Mouse (Mus musculus) erythroblast, adult 5-6 weeks (primary cell): ENCODE data around the gene Shld2. TPM values are rescaled to one million over a fixed set of nuclear protein-coding genes. Genes with fewer than 3 reads are reported as not detected.
"Not testable (repeated sequence)": the region's sequence is repeated elsewhere in the genome, so short reads cannot be mapped to it uniquely, and the experiment has no call there.

Source experiments
- ATAC-seq: replicated peaks from 2 replicates; pipeline ENCODE4 v1.8.0; 2016; ENCODE audit warnings: moderate number of reproducible peaks, mild to moderate bottlenecking, moderate TSS enrichment, inconsistent platforms; ENCODE audit not compliant: poor library complexity, low FRiP score, severe bottlenecking
- total RNA-seq, 2 experiments: library from RNA; stranded (forward) in 1 of 2; stranded (reverse) in 1 of 2; fragments of 150-400 nt in 1 of 2; fragments of 200-764, 138-1000 nt in 1 of 2; gene quantifications; 2 replicates each; pipeline versions ENCODE4 v1.2.3 to v1.2.4; 2015 to 2017; ENCODE audit warnings: low replicate concordance in 2 of 2

Shld2 gene
- total RNA-seq, 2 experiments from 2014 or later, result 1.4 to 5.2 TPM

- ATAC-seq, result no peak
Observed at GRCm38 (mm10) chr14:34326606-34327005, 16.3 kb upstream of the Shld2 start.

GRCm38 (mm10) chr14:34323576-34324085, 13.3 kb upstream of the Shld2 start:
- ATAC-seq, result no peak

- ATAC-seq, result no peak
Observed at GRCm38 (mm10) chr14:34318113-34318512, 7.8 kb upstream of the Shld2 start.

DNA sequence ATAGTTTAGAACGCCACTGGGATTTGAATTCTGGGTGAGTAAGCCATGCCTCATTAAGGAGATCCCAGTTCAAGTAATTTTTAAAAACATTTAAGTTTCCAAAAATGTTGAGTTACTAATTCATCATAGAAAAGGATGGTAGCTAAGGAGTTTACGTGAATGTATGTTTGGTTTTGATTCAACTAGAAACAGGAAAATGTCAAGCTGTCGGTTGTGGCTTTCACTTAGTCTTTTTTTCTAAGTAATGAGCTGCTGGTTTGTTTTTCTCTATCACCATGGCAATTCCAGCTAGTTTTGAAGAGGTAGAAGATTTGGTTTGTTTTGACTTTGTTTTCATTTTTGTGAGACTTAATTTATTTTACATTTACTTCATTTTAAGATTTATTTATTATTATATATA, 7.1 kb upstream of the Shld2 start:
- no peak for ATAC-seq

DNA sequence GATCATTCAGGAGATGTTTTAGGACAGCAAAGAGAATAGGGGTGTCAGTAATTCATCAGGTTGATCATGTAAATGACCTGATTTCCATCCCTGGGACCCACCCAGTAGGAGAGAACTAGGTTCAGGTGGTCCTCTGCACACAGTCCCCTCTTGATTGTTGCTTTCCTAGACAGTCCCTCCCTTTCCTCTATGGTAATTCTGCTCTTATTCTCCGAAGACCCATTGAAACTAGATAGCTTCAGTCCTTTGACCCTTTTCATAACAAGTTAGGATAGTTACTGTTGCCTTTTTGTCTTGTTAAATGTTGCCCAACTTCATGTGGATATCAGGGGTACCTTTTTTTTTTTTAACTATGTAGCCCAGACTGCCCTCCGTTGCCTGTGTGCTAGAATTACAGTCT, 6.1 kb upstream of the Shld2 start:
- ATAC-seq, result no peak

DNA sequence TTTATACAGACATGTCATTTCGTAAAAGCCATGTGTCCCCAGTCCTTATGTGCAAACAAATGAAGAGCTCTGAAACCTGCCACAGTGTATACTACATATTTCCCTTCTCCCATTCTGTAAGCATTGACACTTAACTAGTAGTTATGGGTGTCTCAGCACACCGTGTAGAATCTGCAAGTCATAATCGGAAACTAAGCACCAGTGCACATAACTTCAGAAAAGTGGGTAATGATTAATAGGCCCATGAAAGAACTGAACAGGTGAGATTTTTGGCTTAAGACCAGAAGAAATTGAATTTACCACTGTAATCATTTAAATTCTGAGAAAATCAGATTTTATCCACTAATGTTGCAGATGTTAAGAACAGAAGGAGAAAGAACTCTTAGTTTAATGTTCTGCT, 4.5 kb upstream of the Shld2 start:
- ATAC-seq, result no peak

DNA sequence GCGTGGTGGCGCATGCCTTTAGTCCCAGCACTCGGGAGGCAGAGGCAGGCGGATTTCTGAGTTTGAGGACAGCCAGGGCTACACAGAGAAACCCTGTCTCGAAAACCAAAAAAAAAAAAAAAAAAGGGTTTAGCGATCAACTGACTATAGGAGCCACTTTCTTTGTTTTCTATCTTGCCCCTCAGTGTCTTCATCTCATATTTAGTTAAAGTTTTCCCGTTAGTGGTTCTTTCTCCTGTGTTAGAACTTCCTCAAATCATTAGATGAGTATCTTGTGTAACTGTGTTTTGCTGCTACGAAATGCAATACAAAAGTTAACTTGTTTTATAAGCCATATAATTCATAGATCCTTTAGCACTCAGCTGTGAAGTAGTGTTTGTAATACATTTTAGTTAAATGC, 4.1 kb upstream of the Shld2 start:
- not testable (repeated sequence) for ATAC-seq

DNA sequence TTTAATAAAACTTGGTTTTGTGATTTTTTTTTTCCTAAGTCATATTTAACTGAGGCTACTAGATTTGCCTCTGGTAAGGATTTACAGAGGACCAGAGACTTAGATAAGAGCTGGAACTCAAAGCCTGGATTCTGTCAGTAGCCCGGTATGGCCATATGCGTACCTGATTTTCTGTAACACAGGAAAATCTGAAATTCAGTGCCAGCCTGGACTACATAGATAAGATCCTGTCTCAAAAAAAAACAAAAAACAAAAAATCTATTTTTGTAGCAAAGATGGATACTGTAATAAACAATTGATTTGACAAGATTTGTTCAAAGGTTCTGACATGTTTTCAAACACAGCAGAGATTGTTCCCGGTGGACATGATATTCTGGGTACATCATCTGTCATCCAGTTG, 3.3 kb upstream of the Shld2 start:
- no peak for ATAC-seq

DNA sequence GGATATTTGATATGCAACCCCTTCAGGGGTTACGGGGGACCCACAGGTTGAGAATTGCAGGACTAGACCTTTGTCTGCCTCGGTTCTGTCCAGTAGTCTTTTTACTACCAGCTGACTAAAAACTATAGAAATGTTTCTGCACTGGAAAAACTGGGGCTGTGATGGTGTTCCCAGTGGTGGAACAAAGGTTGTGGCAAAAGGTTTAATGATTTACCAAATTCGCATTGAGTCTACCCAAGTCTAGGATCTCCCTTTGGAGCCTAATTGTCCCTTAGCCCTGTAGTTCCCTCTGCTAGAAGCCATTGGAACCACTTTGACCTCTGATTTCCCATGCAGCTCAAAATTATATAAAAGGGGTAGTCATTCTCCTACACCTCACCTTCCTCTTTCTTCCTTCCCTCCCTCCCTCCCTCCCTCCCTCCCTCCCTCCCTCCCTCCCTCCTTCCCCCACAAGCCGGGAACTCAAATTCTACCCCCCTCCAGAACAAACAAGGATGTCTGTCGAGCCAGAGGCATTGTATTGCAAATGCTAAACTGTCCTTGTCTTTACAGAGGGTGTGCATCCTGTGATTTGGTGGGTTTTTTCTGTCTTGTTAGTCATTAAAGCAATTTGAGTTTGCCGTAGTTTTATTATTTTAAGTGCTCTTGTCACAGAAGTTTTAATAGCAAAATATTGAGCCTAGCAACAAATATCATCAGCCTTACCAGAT, 2.2 kb upstream of the Shld2 start:
- no peak for ATAC-seq

- ATAC-seq, result no peak
Observed at GRCm38 (mm10) chr14:34311691-34312090, 1.4 kb upstream of the Shld2 start.

GRCm38 (mm10) chr14:34311021-34311631, 833 bp upstream of the Shld2 start:
- peak; percentile 55 for ATAC-seq

DNA sequence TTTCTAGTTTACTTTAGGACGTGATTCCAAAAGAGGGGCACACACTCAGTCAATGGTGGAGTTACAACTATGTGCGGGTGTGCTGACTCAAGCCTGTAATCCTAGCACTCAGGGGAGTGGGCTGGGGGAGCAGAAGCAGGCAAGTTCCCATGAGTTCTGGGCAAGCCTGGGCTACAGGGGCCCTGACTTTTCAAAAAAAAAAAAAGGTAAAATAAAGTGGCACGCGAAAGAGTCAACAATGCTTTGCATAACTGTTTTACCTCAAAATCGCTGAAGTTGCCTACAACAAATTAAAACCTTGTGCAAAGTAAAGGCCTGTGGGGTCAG, 423 bp downstream of the Shld2 start:
- ATAC-seq, result no peak

DNA sequence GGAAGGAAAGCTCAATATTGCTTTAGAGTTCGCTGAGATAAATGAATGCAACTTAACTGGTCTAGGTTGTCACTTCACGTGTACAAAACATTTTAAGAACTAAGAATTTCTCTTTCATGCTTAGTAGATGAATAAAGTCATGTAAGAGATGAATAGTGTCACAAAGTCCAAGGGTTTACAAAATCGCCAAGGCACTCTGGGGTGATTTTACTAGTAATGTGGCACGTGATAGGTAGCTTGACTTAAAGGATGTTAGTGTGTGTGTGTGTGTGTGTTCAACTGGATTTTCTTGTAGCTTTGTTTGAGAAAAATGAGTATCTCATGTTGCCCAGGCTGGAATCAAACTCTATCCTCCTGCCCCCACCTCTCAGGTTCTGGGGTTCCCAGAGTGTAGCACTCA, 1.0 kb downstream of the Shld2 start:
- no peak for ATAC-seq

DNA sequence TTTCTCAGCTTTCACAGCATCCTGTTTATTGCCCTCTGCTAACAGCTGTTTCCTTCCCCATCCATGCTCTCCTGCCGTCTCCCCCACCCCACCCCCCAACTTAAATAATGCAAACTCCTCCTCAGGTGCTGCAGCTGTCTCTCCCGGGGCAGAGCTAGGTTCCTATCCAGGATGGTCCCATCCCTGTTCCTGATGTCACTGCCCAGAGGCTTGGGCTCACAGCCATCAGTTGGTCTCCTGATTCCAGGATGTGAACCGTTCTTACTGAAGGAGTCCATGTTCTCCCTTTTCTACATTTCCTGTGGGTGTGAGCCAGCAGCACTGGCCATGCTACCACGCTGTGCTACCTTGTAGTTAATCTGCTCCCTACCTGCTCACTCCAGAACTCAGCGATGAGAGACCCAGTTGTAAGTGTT, 7.0 kb downstream of the Shld2 start:
- ATAC-seq, result no peak

GRCm38 (mm10) chr14:34302681-34303242, 7.5 kb downstream of the Shld2 start:
- ATAC-seq, result no peak

GRCm38 (mm10) chr14:34298871-34299700, 11.2 kb downstream of the Shld2 start:
- no peak for ATAC-seq

GRCm38 (mm10) chr14:34297634-34298033, 12.7 kb downstream of the Shld2 start:
- ATAC-seq, result no peak

- no peak for ATAC-seq
Observed at GRCm38 (mm10) chr14:34297038-34297437, 13.3 kb downstream of the Shld2 start.

DNA sequence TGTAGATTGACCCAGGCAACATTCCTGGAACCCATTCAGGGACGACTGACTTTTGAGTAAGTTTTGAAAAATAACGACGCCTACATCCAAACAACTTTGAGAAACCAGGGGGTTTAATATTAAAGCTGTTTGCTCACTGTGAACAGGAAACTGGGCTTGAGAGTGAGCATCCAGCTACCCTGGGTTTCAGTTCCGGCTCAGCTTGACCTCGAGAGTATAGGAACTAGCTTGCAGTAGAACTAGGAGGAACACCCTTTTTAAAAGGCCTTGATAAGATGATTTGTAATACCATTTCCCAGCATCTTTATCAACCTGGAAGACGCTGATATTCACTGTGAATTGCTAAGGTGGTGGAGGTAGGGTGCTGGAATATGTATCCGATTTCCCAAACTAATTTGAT, 13.9 kb downstream of the Shld2 start:
- ATAC-seq, result no peak

GRCm38 (mm10) chr14:34293641-34294040, 16.7 kb downstream of the Shld2 start:
- no peak for ATAC-seq

GRCm38 (mm10) chr14:34290229-34290628, 20.1 kb downstream of the Shld2 start:
- no peak for ATAC-seq
